Mouse (Mus musculus) E14TG2a.4 (cell line): ENCODE data around the gene Flcn.
A peak's percentile ranks its signal among the peaks of the same experiment; 100 is the strongest.

Source experiments
- CTCF ChIP-seq: conservative IDR thresholded peaks from 2 replicates; pipeline ENCODE4 v1.5.1; 2014; ENCODE audit warnings: low read length
- NANOG ChIP-seq: IDR thresholded peaks from 2 replicates; pipeline ENCODE4 v1.6.1; 2014; ENCODE audit warnings: borderline replicate concordance, low read length, mixed read lengths
- POU5F1 ChIP-seq: IDR thresholded peaks from 2 replicates; pipeline ENCODE4 v1.6.1; 2014; ENCODE audit warnings: low read length, borderline replicate concordance

DNA sequence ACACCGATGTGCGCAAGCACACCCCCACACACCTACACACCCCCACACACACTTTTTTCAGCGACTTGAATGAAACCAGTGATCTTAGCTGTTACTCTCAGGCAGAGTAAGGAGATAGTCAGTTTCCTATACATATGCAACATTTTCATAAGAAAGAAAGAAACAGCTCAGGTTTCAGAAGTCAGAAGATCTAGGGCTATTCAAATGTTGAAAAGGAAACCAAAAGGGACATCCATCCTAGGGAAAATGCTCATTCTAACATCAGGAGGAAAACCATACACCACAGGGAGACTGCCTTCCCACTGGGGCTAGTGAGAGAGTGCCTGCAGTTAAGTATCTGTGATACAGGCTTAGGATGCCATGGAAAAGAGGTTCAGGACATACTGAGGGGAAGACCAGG lies 11.8 kb upstream of the Flcn start:
- no peak for TF ChIP-seq CTCF
- peak; percentile 59; the same call in 1 of the 2 replicates for TF ChIP-seq NANOG
- TF ChIP-seq POU5F1 = no peak
